Mouse (Mus musculus): ENCODE measurements at regions not wholly inside any gene's neighbourhood (a gene's known extent, or its start where the extent isn't known, plus 50 kb on each side); places are given as distances from the start of the nearest gene placed in this dataset.
A peak's percentile ranks its signal among the peaks of the same experiment; 100 is the strongest.

GRCm38 (mm10) chr5:101294031-101294430, 370.8 kb downstream of the Nkx6-1 start:
- TF ChIP-seq CTCF (IDR thresholded peaks at IDR 0.05; ENCODE audit: low read depth), result no peak
- Histone ChIP-seq H3K36me3 (ENCODE audit: control insufficient read depth, insufficient read depth) (no peaks in the 10 kb centered on the region), H3K9me3 (ENCODE audit: control insufficient read depth) (no peaks in the 10 kb centered on the region), H3K4me3 (ENCODE audit: low read depth, low read length) (no peak overlapping the region), H3K27ac (ENCODE audit: low read depth, low read length) (no peak overlapping the region), H3K27me3 (replicated peaks; ENCODE audit: control insufficient read depth, insufficient read depth, low read length) (no peaks in the 10 kb centered on the region), H3K4me2 (replicated peaks; ENCODE audit: low read depth) (no peak overlapping the region), H3K4me1 (replicated peaks; ENCODE audit: control insufficient read depth, insufficient read depth, low read length) (no peaks in the 10 kb centered on the region), H3K9ac (ENCODE audit: low read depth, low read length) (no peak overlapping the region)
- 54% methylated on average over 3 of the region's 3 CpGs for WGBS
- ATAC-seq, result no peak

GRCm38 (mm10) chr5:101288358-101288757, 376.4 kb downstream of the Nkx6-1 start:
- Histone ChIP-seq H3K4me3 (ENCODE audit: low read depth, low read length) (no peak overlapping the region), H3K27me3 (replicated peaks; ENCODE audit: control insufficient read depth, insufficient read depth, low read length) (no peaks in the 10 kb centered on the region), H3K4me1 (replicated peaks; ENCODE audit: control insufficient read depth, insufficient read depth, low read length) (no peaks in the 10 kb centered on the region), H3K4me2 (replicated peaks; ENCODE audit: low read depth) (no peak overlapping the region), H3K9ac (ENCODE audit: low read depth, low read length) (no peak overlapping the region), H3K36me3 (ENCODE audit: control insufficient read depth, insufficient read depth) (no peaks in the 10 kb centered on the region), H3K9me3 (ENCODE audit: control insufficient read depth) (no peaks in the 10 kb centered on the region), H3K27ac (ENCODE audit: low read depth, low read length) (no peak overlapping the region)
- WGBS, result 57% methylated on average over 6 of the region's 6 CpGs
- no peak for ATAC-seq
- TF ChIP-seq CTCF (IDR thresholded peaks at IDR 0.05; ENCODE audit: low read depth), result peak; percentile 62

- no peak for ATAC-seq
- no peak for TF ChIP-seq CTCF (IDR thresholded peaks at IDR 0.05; ENCODE audit: low read depth)
- H3K9me3 ChIP-seq (ENCODE audit: control insufficient read depth), result no peaks in the 10 kb centered on the region
- WGBS, result 47% methylated on average over 7 of the region's 7 CpGs
- no peak overlapping the region for H3K9ac ChIP-seq (ENCODE audit: low read depth, low read length)
- no peak overlapping the region for H3K4me2 ChIP-seq (replicated peaks; ENCODE audit: low read depth)
- no peak overlapping the region for H3K27ac ChIP-seq (ENCODE audit: low read depth, low read length)
- no peaks in the 10 kb centered on the region for H3K4me1 ChIP-seq (replicated peaks; ENCODE audit: control insufficient read depth, insufficient read depth, low read length)
- H3K36me3 ChIP-seq (ENCODE audit: control insufficient read depth, insufficient read depth), result no peaks in the 10 kb centered on the region
- no peaks in the 10 kb centered on the region for H3K27me3 ChIP-seq (replicated peaks; ENCODE audit: control insufficient read depth, insufficient read depth, low read length)
- H3K4me3 ChIP-seq (ENCODE audit: low read depth, low read length), result no peak overlapping the region
Measured at GRCm38 (mm10) chr5:101285941-101286340, 378.9 kb downstream of the Nkx6-1 start.

GRCm38 (mm10) chr5:101250474-101250873, 405.0 kb downstream of the Gpat3 start:
- Histone ChIP-seq H3K9me3 (ENCODE audit: control insufficient read depth) (no peaks in the 10 kb centered on the region), H3K27ac (ENCODE audit: low read depth, low read length) (no peak overlapping the region), H3K27me3 (replicated peaks; ENCODE audit: control insufficient read depth, insufficient read depth, low read length) (no peaks in the 10 kb centered on the region), H3K9ac (ENCODE audit: low read depth, low read length) (no peak overlapping the region), H3K4me3 (ENCODE audit: low read depth, low read length) (no peak overlapping the region), H3K4me1 (replicated peaks; ENCODE audit: control insufficient read depth, insufficient read depth, low read length) (no peaks in the 10 kb centered on the region), H3K4me2 (replicated peaks; ENCODE audit: low read depth) (no peak overlapping the region), H3K36me3 (ENCODE audit: control insufficient read depth, insufficient read depth) (no peaks in the 10 kb centered on the region)
- no peak for TF ChIP-seq CTCF (IDR thresholded peaks at IDR 0.05; ENCODE audit: low read depth)
- ATAC-seq, result no peak
- whole genome bisulfite sequencing, result 78% methylated on average over 3 of the region's 3 CpGs

- Histone ChIP-seq H3K36me3 (ENCODE audit: control insufficient read depth, insufficient read depth) (no peaks in the 10 kb centered on the region), H3K27me3 (replicated peaks; ENCODE audit: control insufficient read depth, insufficient read depth, low read length) (no peaks in the 10 kb centered on the region), H3K9ac (ENCODE audit: low read depth, low read length) (no peak overlapping the region), H3K4me2 (replicated peaks; ENCODE audit: low read depth) (no peak overlapping the region), H3K27ac (ENCODE audit: low read depth, low read length) (no peak overlapping the region), H3K4me1 (replicated peaks; ENCODE audit: control insufficient read depth, insufficient read depth, low read length) (no peaks in the 10 kb centered on the region), H3K9me3 (ENCODE audit: control insufficient read depth) (no peaks in the 10 kb centered on the region), H3K4me3 (ENCODE audit: low read depth, low read length) (no peak overlapping the region)
- no peak for ATAC-seq
- TF ChIP-seq CTCF (IDR thresholded peaks at IDR 0.05; ENCODE audit: low read depth), result no peak
- WGBS, result 45% methylated on average over 2 of the region's 2 CpGs
Measured at GRCm38 (mm10) chr5:101242651-101243050, 397.1 kb downstream of the Gpat3 start.

GRCm38 (mm10) chr5:101239298-101240118, 394.0 kb downstream of the Gpat3 start:
- peak overlapping the region; percentile 51 for H3K4me2 ChIP-seq (replicated peaks; ENCODE audit: low read depth)
- WGBS, result 54% methylated on average over 16 of the region's 16 CpGs
- H3K27ac ChIP-seq (ENCODE audit: low read depth, low read length), result no peak overlapping the region
- H3K27me3 ChIP-seq (replicated peaks; ENCODE audit: control insufficient read depth, insufficient read depth, low read length), result no peaks in the 10 kb centered on the region
- ATAC-seq, result no peak
- peak overlapping the region; percentile 35 for H3K4me3 ChIP-seq (ENCODE audit: low read depth, low read length)
- H3K9me3 ChIP-seq (ENCODE audit: control insufficient read depth), result no peaks in the 10 kb centered on the region
- H3K36me3 ChIP-seq (ENCODE audit: control insufficient read depth, insufficient read depth), result no peaks in the 10 kb centered on the region
- TF ChIP-seq CTCF (IDR thresholded peaks at IDR 0.05; ENCODE audit: low read depth), result no peak
- H3K4me1 ChIP-seq (replicated peaks; ENCODE audit: control insufficient read depth, insufficient read depth, low read length), result no peaks in the 10 kb centered on the region
- no peak overlapping the region for H3K9ac ChIP-seq (ENCODE audit: low read depth, low read length)

Measured in intestine, postnatal 0 days (tissue).